Mouse (Mus musculus): ENCODE results near the gene Gcnt3.
"Not testable (repeated sequence)": the region's sequence is repeated elsewhere in the genome, so short reads cannot be mapped to it uniquely, and the experiment has no call there.

Gene Gcnt3

DNA sequence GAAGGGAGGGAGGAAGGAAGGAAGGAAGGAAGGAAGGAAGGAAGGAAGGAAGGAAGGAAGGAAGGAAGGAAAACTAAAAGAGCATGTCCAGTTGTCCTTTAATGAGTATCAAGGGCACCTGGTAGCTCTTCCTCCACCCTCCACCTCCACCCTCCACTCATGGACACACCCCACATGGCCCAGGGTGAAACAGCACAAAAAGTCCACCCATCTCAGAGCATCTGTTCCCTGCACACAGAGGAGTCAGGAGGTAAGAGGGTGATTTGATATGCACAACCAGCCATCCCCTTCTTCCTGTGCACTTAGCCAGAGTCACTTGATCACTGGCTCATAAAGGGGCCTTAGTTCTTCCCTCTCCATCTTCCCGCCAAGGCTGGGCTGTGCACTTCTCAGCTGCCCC is 5.0 kb upstream of the Gcnt3 start:
- no peak for DNase-seq (ENCODE audit: low spot score)

DNA sequence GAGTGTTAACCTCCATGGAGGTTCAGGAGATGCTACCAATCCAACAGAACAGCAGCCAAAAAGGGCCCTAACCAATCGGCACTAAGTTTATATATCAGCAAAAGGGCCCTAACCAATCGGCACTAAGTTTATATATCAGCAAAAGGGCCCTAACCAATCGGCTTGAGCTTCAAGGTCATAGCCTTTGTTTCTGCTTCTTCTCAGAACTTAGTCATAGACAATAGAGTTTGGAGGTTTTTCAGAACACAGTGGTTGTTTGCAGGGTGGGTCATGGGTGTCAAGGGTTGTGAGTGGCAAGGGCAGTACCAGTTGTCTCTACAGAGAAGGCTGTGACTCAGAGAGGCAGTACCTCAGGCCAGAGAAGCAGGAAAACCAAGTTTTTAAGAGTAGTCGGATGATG is 4.2 kb upstream of the Gcnt3 start:
- DNase-seq (ENCODE audit: low spot score): no peak

DNA sequence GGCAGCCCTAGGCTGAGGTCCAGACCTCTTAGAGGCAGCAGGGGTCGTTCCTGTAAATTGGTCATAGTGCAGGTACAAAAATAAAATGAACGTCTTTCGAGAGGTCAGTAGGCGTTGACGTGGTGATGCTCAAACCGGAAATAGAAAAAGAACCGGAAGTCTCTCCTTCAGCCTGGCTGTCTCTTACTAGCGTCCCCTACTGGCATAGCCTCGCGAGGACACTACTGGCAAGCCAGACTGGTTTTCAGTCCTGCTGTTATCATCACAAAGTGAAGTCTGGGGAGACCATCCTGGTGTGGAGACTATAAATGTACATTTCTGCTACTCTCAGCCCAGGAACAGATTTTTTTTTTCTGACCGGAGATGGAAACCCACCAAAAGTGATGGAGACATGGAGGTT is 2.7 kb upstream of the Gcnt3 start:
- no peak for DNase-seq (ENCODE audit: low spot score)

DNA sequence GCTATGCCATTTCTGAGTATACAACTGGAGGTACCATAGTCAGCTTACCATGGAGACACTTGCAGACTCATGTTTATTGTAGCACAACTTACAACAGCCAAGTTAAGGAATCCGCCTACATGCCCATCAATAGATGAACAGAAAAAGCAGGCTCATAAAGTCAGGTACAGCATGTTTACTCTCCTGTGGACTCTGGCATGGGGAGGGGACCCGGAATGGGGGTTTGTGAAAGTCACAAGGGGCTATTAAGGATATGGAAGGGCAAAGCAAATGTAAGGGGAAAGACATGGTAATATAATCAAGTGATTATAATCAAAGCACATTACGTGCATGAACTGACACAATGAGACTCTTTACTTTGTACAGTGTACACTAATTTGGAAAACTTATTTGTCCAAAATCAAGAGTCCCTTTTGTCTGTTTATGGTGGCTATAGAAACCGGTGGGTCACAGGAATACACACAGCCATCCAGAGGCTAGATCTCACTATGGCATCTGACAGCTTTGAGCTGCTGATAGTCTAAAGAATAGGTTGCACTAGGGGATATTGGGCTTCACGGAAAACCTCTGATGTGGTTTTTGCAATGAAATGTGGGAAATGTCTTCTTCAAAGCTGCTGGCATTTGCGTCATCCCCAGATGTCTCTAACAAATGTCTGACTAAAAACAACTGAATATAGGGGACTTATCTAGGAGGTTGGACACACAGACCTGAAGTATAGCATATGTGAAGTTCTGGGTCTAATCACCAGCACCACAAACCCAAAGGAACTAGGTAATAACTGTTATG is 1.9 kb upstream of the Gcnt3 start:
- DNase-seq (ENCODE audit: low spot score): no peak

DNA sequence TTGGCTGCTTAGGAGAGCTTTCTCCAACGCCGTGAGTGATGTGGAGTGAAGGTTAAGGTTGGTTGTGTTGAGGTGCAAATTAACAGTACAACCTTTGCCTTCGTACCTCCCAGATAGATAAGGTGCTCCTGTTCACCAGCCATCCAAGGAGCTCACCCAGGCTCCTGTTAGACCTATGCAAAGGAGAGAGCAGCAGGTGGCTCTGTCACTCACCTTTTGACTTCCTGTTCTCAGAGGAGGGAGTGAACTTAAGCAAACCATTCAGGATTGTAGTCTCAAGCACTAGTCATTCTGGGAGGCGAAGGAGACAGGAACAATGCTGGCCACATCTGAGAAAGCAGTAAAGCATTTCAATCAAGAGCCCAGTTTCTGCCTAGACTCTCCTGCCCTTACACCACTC is 1.2 kb downstream of the Gcnt3 start:
- DNase-seq (ENCODE audit: low spot score): no peak

DNA sequence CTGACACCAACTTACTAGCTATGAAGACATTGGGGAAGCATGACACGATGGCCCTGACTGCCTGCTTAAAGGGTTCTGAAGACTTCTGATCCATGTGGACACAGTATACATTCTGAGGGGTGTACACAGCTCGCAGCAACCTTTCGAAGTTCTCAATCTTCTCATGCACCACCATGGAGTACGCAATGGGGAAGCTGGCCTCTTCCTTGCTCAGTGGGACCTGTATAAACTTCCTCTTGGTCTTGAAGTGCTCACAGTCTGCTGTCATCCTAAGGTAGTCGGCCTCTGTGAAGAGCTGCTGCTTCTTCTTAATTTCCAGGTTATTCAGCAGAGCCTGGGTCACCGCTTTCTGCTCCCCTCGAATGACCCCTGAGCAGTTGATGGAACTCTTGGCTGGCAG is 3.2 kb downstream of the Gcnt3 start:
- no peak for DNase-seq (ENCODE audit: low spot score)

DNA sequence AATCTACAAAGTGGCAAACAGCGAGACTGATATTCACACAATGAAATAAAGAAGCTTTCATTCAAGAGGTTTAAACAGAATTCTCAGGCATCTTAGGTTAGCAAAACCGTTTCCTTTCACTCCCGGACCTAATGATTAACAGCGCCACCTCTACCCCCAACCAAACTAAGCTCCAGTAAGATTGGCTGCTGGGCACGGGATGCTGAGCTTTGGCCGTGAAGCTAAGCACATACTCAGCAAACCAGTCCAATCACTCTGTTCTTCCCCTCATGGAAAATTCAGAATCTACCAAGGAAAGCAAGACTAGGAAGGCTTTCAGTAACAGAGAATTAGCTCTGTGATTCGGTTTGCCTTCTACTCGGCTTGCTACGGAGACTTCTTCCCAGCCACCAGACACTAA is 4.8 kb downstream of the Gcnt3 start:
- no peak for DNase-seq (ENCODE audit: low spot score)

DNA sequence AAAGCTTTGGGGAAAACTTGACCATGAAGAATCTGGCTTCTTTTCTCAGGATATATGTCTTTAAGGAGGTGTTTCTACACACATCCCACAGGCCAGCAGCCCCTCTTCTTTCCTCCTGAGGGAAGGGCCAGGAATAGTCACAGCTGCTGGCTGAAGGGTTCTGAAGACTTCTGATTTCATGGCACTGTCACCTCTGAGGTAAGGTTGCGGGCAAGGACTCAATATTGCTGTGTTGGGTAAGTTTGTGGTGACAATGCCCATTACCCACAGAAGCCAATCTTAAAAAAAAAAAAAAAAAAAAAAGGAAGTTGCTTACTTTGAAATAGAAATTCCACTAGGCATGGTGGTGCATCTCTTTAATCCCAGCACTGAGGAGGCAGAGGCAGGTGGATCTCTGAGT is 5.7 kb downstream of the Gcnt3 start:
- no peak for DNase-seq (ENCODE audit: low spot score)

DNA sequence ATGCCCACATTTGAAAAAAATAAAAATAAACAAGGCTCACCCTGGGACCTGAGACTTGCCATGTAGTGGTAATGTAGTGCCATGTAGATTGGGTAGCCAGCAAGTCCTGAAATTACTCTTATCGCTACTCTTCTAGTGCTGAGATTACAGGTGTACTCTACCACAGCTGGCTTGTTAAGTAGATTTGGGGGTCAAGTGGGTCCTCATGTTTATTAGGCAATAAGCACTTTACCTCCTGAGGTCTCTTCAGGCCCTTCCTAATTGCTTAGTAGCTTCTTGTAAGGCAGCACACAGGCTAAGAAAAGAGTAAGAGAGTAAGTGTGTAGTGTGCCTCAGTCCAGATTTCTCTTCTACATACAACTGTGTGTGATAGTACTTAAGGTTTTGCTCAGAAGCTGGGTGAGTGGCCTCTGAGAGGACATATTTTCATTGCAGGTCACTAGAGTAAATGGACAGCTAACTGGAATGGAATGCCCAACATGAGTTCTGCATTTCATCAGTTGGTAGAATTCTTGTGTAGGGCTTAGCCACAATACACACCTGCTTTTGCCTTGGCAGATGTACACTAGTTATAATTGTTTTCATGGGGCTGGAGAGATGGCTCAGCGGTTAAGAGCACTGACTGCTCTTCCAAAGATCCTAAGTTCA is 12.4 kb downstream of the Gcnt3 start:
- no peak for DNase-seq (ENCODE audit: low spot score)

DNA sequence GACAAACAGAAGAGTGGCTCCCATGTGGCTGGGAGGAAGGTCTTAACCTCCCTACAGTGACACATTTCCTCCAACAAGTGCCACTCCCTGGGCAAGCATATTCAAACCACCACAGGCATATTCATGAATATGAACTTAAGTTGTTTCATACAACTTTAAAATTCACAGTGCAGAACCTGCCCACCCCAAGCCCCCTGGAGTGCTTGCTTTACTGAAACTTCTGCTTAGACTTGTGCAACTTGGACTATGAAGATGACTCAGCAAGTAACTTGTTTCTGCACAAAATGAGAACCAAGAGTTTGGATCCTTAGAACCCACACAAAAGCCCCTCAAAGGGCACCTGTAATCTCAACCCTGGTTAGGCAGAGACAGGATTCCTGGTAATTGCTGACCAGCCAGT is 13.2 kb downstream of the Gcnt3 start:
- no peak for DNase-seq (ENCODE audit: low spot score)

DNA sequence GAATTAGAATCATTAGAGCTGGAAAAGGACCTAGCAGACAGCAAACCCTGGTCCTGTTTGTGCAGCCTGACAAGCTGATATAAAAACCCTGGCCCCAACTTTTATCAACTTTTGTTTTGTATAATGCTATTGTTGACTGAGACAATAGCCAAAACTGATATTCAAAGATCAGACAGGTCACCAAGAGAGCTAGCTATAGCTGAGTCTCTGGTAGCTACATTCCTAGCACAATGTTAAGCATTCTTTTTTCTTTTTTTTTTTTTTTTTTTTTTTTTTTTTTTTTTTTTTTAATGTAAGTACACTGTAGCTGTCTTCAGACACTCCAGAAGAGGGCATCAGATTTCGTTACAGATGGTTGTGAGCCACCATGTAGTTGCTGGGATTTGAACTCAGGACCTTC is 14.3 kb downstream of the Gcnt3 start:
- not testable (repeated sequence) for DNase-seq (ENCODE audit: low spot score)

DNA sequence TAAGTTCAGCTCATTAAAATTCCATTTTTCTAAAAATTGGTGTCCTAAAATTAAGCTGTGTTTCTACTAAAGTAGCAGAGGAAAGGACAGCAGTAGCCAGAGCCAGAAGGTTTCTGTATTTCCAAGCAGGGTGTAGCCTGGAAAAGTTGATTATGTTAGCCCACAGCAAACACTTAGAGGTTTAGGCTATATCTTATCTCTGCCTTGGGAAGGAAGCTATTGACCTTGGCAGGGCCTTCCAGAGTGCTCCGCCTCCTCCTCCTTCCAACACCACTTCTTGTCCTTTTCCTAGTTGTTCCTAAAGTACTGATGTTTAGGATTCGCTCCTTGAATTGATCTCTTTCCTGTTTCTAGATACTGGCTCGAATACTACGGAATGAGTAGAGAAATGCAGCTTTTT is 15.8 kb downstream of the Gcnt3 start:
- peak; percentile 65 for DNase-seq (ENCODE audit: low spot score)

DNA sequence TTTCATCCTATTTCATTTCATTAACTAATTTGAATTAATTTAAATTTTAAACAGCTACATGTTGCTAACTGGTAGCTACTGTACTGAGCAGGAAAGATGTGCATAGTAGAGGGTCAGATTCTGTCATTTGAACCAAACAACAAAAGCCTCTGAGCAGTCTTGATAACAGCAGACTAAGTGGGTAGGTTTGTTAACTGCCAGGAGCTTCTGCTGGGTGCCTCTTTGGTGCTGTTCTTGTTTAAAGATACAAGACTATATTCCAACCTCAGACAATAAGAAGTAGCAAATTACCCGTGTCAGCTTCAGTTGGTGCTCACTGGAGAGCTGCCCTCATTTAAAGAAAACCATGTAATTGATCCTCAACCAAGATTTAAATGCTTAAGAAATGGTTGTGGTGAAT is 16.3 kb downstream of the Gcnt3 start:
- DNase-seq (ENCODE audit: low spot score): no peak

DNA sequence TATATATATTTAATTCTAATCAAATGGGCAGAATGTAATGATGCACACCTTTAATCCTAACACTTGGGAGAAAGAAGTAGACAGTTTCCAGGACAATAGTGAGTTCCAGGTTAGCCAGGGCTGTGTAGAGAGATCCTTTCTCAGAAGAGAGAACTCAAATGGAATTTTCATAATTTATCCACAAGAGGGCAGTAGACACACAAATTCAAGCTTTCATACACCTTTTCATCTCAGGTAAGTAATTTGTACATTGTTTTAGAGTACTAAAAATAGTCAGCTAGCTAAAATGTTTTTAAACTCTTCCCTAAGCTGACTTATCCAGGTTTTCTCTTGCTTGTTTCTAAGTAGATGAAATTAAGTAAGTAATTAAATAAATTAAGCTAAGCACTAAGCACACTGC is 19.0 kb downstream of the Gcnt3 start:
- no peak for DNase-seq (ENCODE audit: low spot score)

DNA sequence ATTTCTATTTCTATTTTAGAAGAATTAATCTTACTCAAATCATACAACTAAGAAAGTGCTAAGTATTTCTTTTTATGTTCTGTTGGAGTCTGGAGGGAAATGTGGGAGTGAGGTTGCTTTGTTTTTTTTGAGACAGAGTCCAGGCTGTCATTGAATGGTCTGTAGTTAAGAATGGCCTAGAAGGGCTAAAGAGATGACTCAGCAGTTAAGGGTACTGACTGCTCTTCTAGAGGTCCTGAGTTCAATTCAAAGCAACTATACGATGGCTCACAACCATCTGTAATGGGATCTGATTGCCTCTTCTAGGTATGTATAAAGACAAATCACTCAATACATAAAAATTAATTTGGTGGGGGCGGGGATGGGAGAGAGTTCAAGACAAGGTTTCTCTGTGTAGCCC is 22.3 kb downstream of the Gcnt3 start:
- DNase-seq (ENCODE audit: low spot score): no peak

DNA sequence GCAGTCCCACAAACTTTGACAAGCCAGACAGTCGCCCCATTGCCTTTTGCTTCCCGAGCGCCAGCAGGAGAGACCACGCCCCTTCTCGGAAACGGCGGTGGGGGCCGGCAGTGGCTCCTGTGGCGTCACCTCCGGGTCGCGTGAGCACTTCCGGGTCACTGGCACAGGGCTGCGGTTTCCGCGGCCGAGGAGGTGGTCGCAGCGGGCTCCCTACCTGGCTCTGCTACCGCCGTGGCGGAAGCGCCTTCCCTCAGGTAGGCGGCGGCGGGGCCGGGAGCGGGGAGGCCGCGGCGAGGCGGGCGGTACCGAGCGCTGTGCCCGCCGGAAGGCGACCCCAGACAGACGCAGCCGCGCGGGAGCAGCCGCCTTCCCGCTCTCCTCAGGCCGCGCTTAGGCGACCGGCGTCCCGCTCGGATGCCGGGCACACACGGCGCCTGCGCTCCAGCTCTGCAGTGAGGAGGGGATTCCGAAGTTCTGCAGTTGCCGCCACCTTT is 25.4 kb downstream of the Gcnt3 start, which contains the start of gene Gtf2a2:
TSS of gene Gtf2a2 (plus strand) at position 143 of the 494 bp plus-strand sequence.
- DNase-seq (ENCODE audit: low spot score): peak; percentile 84

DNA sequence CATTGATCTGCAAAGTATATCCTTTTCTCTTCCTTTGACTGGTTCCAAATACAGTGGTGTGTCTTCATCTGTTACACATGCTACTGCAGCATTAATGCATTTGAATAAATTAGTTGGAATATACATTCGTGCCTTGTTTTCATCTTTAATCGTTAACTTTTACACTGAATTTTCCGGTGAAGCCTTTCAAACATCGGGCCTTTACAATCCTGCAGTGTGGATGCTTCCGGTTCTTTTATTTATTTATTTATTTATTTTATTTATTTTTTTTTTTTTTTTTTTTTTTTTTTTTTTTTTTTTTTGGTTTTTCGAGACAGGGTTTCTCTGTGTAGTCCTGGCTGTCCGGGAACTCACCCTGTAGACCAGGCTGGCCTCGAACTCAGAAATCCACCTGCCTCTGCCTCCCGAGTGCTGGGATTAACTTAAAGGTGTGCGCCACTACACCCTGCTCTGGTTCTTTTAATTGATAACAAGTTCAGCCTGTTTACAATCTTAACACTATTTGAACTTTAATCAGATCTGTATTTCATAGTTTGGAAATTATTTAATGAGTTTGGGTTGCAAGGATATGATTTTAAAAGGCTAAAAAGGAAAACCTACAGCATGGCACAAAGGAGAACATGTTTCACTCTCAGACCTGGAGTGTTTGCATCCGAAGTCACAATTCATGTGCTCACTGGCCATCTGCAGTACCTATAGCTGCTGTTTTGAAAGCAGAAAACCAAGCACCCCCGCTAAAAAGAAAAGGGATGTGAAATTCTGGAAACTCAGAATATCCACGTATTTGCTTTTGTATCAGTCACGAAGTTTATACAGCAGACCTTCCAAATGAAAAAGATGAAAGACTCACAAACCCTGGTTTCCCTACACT is 26.1 kb downstream of the Gcnt3 start:
- no peak for DNase-seq (ENCODE audit: low spot score)

DNA sequence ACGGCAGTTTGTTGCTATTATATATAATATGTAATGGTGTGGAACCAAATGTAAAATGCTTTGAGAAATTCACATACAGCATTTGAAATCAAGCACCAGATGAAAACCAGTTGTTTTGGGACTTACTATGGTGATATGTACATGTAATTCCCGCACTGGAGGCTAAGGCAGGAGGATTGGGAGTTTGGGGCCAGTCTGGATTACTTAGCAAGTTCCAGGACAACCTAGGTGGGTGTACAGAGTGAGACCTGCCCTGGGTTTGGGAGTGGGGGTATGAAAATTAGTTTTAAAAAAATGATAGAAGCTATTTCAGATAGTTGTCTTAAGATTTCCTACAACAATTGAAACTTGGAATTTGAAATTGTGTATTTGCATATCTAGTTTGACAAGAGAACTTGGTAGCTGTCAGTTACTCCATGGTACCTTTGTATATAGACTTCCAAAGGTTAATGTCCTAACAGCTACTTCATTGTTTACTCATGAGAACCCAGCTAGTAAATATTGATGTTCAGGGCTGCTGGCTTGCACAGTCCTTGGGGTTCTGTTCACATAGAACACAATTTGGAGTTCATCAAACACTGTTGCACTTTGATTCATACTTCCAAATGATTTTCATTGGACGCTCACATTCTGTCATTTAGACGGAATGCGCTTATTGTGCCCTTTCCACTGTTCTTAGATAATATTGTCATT is 27.0 kb downstream of the Gcnt3 start:
- DNase-seq (ENCODE audit: low spot score): no peak

DNA sequence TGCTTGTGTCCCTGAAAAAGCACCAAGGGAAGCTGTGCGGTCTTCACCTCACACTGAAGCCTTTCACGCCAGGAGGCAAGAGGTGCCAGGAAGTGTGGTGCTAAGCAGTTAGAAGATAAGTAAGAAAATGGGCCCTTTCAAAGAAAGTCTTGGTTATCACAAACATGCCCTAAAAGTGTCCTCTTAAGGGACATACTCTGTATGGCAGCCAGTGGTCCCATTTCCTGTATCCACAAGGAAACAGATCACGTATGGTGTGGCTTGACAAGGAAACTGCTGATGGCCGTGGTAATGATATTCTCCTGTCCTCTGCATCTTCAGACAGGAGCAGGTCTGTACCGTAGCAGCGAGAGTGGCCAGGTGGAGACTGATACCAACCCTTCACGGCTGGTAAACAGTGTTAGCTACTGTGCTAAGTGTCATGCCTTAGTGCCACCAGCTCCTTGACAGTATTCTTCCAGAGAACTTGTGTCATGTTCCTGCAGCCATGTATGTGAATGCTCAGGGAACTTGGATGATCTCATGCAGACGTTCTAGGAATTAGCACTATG is 28.1 kb downstream of the Gcnt3 start:
- no peak for DNase-seq (ENCODE audit: low spot score)

DNA sequence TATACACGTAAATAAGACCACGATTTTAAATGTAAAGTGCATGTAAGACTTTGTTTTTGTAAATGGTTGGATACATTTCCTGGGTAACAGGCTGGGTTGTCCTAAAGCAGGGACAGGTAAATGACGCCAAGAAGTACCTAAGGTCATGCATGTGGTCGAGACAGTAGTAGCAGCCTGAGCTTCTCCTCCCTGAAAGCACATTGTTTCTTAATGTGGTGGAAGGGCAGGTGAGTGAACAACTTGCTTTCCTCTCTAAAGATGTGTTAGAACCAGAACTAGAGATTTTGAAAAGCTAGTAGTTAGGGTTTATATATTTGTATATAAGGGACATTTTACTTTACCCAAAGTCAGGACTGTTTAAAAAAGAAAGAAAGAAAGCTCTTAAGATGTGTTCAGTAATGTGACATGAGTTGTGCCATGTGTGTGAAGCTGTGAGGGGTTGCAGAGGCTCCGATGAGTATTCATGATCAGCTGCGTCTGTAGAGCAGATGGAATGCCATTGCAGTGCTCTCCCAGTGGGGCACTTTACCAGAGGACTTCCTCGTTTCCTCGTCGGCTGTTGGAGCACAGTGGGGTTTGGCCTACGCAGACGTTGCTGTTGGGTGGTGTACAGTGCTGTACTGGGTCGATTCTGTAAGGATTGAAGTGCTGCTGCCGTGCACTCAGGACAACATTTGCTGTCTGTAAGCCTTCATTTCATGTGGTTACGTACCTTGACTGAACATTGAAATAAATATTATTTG is 30.2 kb downstream of the Gcnt3 start:
- DNase-seq (ENCODE audit: low spot score): no peak

DNA sequence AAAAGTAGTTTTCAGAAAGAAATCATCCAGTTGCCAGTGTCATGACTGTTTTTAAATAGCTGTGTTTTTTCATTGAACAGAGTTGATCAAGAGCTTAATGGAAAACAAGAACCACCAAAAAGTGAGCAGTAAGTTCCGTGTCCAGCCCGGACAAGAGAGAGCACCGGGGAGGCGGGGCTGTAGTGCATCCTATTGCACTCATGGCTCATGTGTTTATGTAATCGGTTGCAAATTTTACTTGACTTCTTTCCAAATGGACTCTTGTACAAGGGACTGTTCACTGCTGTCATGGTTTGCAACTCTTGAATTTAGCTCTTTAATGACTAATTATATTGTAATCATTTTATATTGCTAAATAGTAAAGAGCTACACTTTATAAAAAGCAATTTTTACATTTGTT is 30.9 kb downstream of the Gcnt3 start:
- no peak for DNase-seq (ENCODE audit: low spot score)
